Mouse (Mus musculus) cerebellum, adult 2 months (tissue): ENCODE data around the gene Htr5a.

Experiments
- CTCF ChIP-seq: fragments of 200-500 bp; IDR thresholded peaks from 2 replicates; pipeline ENCODE4 v1.5.1; 2011; ENCODE audit warnings: low read depth, mild to moderate bottlenecking, control low read depth, low read length, moderate library complexity, borderline replicate concordance; ENCODE audit not compliant: insufficient read depth
- POLR2A ChIP-seq: fragments of 200-500 bp; IDR thresholded peaks from 2 replicates; pipeline ENCODE4 v1.6.1; 2011; ENCODE audit warnings: low read length, control low read depth, borderline replicate concordance; ENCODE audit not compliant: insufficient read depth

- TF ChIP-seq POLR2A (no peak), CTCF (no peak)
Measured at GRCm38 (mm10) chr5:27879726-27880125, 37.8 kb downstream of the Htr5a start.
